Mouse (Mus musculus) heart, adult 2 months (tissue): Measurements from ENCODE around the gene Acot1. TPM values are rescaled to one million over a fixed set of nuclear protein-coding genes. Genes with fewer than 3 reads are reported as not detected.
"Not testable (repeated sequence)": the region's sequence is repeated elsewhere in the genome, so short reads cannot be mapped to it uniquely, and the experiment has no call there.

Experiments
- DNase-seq, 2 experiments: peaks; one replicate each; pipeline ENCODE4 v3.0.0; 2021
- H3K27ac ChIP-seq: fragments of 200-600 bp; 2 replicates; pipeline ENCODE4 v1.8.1; 2022
- H3K27me3 ChIP-seq: fragments of 200-500 bp; 2 replicates; pipeline ENCODE4 v1.6.1; 2012; ENCODE audit warnings: mild to moderate bottlenecking, low read length, inconsistent platforms, mixed read lengths; ENCODE audit not compliant: control insufficient read depth, insufficient read depth
- H3K36me3 ChIP-seq: fragments of 200-500 bp; 2 replicates; pipeline ENCODE4 v1.6.1; 2012; ENCODE audit warnings: low read length, inconsistent platforms; ENCODE audit not compliant: control insufficient read depth, insufficient read depth
- H3K4me1 ChIP-seq: fragments of 200-500 bp; 2 replicates; pipeline ENCODE4 v1.6.1; 2011; ENCODE audit warnings: low read length; ENCODE audit not compliant: control insufficient read depth, insufficient read depth
- H3K4me3 ChIP-seq: fragments of 200-600 bp; 2 replicates; pipeline ENCODE4 v1.8.1; 2022
- H3K79me2 ChIP-seq: fragments of 200-500 bp; replicated peaks from 2 replicates; pipeline ENCODE4 v1.6.1; 2012; ENCODE audit warnings: mild to moderate bottlenecking, inconsistent platforms, low read length, moderate library complexity, mixed read lengths; ENCODE audit not compliant: control insufficient read depth, insufficient read depth
- H3K9ac ChIP-seq: fragments of 200-500 bp; 2 replicates; pipeline ENCODE4 v1.6.1; 2012; ENCODE audit warnings: low read depth, mild to moderate bottlenecking, control low read depth, inconsistent platforms, low read length, mixed read lengths
- CTCF ChIP-seq: fragments of 200-600 bp; IDR thresholded peaks from 2 replicates; pipeline ENCODE4 v1.8.1; 2022; ENCODE audit warnings: antibody characterized with exemption, mild to moderate bottlenecking, moderate library complexity
- EP300 ChIP-seq: fragments of 200-500 bp; IDR thresholded peaks from 2 replicates; pipeline ENCODE4 v1.6.1; 2011; ENCODE audit warnings: low read depth, low read length, control low read depth; ENCODE audit not compliant: insufficient read depth
- POLR2A ChIP-seq: fragments of 200-500 bp; IDR thresholded peaks from 2 replicates; pipeline ENCODE4 v1.6.1; 2011; ENCODE audit warnings: mild to moderate bottlenecking, low read depth, low read length, control low read depth; ENCODE audit not compliant: insufficient read depth
- WGBS: fragments of 180-500 bp; shearing (Covaris S2); methylation state at CpG from one replicate; pipeline ENCODE4 v1.1.7; 2018; 5-methylcytosine and 5-hydroxymethylcytosine counted together
- intact Hi-C: fragments of 180-260 bp; cut with DNase I; formaldehyde crosslinking; loops from one replicate; pipeline ENCODE4 v1.15.1; 2025
- polyA plus RNA-seq: library from polyadenylated mRNA; depleted of rRNA; stranded (reverse); fragments of >200 nt; gene quantifications from 2 replicates; pipeline ENCODE4 v1.2.3, GENCODE M21; 2012
- total RNA-seq, 2 experiments: library from RNA; stranded (reverse); gene quantifications; 2 replicates each; pipeline ENCODE4 v1.2.3; 2021

The Acot1 gene
- total and polyA plus RNA-seq, 3 experiments: 8.1 to 54.4 (median 53.0) TPM

GRCm38 (mm10) chr12:84034108-84034507 is 24.8 kb downstream of the Acot1 start:
- Histone ChIP-seq H3K27ac (no peak overlapping the region), H3K4me1 (0 out of 2 replicates have a peak, but pooled peaks cover 1% of the 10 kb centered on the region), H3K36me3 (no peaks in the 10 kb centered on the region), H3K9ac (no peak overlapping the region), H3K79me2 (no peaks in the 10 kb centered on the region; the same call in 1 of the 2 replicates), H3K27me3 (no peaks in the 10 kb centered on the region), H3K4me3 (no peak overlapping the region)
- intact Hi-C loops: loop anchor here (5.0 to 10.0 kb wide), 2 partner anchors 47 to 319 kb away; partner anchors contain the start of gene Acot2
- 60% methylated on average over 4 of the region's 4 CpGs for WGBS
- DNase-seq: no peak
- TF ChIP-seq CTCF: no peak

DNA sequence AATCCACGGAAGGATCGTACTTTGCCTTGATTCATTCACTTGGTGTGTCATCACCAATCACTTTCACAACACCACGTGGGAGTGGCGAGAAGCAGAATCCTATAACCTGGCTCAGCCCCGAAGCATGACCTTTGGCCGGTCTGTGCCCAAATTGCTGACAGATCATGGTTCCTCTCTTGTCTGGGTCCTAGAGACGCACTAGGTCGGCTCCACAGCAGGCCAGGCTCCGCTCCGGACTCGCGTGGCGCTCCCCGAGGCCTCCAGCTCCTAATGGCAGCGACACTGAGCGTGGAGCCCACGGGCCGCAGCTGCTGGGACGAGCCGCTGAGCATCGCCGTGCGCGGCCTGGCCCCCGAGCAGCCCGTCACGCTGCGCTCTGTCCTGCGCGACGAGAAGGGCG is 29.0 kb downstream of the Acot1 start, which contains the start of gene Acot4:
Gene Acot4, plus strand, starts transcription at position 139 of the 400 bp plus-strand sequence.
- Histone ChIP-seq H3K4me3 (peak within 1 kb of the TSS; percentile 52), H3K9ac (peak within 1 kb of the TSS; percentile 51)
- H3K4me1 ChIP-seq, H3K79me2 ChIP-seq, H3K27ac ChIP-seq, H3K36me3 ChIP-seq, H3K27me3 ChIP-seq: not testable (repeated sequence)
- intact Hi-C loops: loop anchor here (10.0 kb wide), 1 partner anchor 323 kb away; no protein-coding TSS in a partner anchor
- peak in 1 of 2 experiments; percentile 33 for DNase-seq
- WGBS: 9% methylated on average over 32 of the region's 32 CpGs

DNA sequence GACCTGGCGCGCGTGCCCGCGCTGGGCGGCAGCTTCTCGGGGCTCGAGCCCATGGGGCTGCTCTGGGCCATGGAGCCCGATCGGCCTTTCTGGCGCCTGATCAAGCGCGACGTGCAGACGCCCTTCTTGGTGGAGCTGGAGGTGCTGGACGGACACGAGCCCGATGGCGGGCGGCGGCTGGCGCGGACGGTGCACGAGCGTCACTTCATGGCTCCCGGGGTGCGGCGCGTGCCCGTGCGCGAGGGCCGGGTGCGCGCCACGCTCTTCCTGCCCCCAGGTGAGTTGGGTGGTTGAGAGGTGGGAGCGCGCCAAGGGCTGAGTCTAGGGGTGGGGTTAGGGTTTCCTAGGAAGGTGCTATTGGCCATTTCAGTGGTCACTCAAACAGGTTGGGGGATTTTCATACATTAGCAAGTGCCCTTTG is 29.4 kb downstream of the Acot1 start, which contains the start of gene Gm49366:
Gene Gm49366, plus strand, starts transcription at position 245 of the 421 bp plus-strand sequence.
- not testable (repeated sequence) for H3K36me3 ChIP-seq, H3K79me2 ChIP-seq, H3K4me1 ChIP-seq, H3K27me3 ChIP-seq, H3K27ac ChIP-seq
- peak within 1 kb of the TSS; percentile 52 for H3K4me3 ChIP-seq
- WGBS: 2% methylated on average over 39 of the region's 39 CpGs
- DNase-seq: peak in 1 of 2 experiments; percentile 47
- intact Hi-C loops: loop anchor here (10.0 kb wide), 1 partner anchor 324 kb away; no protein-coding TSS in a partner anchor
- H3K9ac ChIP-seq: peak within 1 kb of the TSS; percentile 51

DNA sequence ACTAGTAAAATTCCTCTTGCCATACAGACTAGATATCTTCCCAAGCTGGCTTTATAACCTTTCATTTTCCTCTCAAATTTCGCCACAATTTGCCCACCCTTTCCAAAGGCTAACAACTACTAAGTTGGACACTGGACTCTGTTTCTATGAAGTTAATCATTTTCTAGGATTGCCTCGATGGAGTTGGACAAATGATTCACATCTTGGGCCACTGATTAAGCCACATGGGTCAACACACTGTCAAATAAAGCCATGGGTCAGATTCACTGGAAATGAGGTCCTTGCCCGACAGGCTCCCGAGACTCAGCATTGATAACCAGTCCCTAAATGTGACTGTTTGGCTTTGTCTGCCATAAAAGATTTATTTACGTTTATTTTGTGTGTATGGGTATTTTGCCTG is 33.0 kb downstream of the Acot1 start:
- 87% methylated on average over 5 of the region's 5 CpGs for WGBS
- intact Hi-C loops: no loop called here

GRCm38 (mm10) chr12:84044045-84044444 is 34.8 kb downstream of the Acot1 start:
- H3K27me3 ChIP-seq: no peaks in the 10 kb centered on the region
- DNase-seq: no peak
- TF ChIP-seq POLR2A (no peak), EP300 (no peak), CTCF (no peak)
- H3K36me3 ChIP-seq: no peaks in the 10 kb centered on the region
- intact Hi-C loops: no loop called here
- no peak overlapping the region for H3K4me3 ChIP-seq
- WGBS: 62% methylated on average over 2 of the region's 2 CpGs
- H3K4me1 ChIP-seq: no peaks in the 10 kb centered on the region
- no peaks in the 10 kb centered on the region for H3K79me2 ChIP-seq
- H3K27ac ChIP-seq: no peak overlapping the region
- H3K9ac ChIP-seq: no peak overlapping the region

More for the DNA sequence above, 33.0 kb downstream of the Acot1 start:
- no peak overlapping the region for H3K9ac ChIP-seq
- no peaks in the 10 kb centered on the region for H3K36me3 ChIP-seq
- H3K27ac ChIP-seq: no peak overlapping the region
- H3K4me1 ChIP-seq: 0 out of 2 replicates have a peak, but pooled peaks cover 1% of the 10 kb centered on the region
- TF ChIP-seq POLR2A (no peak), EP300 (no peak), CTCF (no peak)
- no peaks in the 10 kb centered on the region for H3K79me2 ChIP-seq
- DNase-seq: no peak
- no peak overlapping the region for H3K4me3 ChIP-seq
- no peaks in the 10 kb centered on the region for H3K27me3 ChIP-seq

- H3K27me3 ChIP-seq: no peaks in the 10 kb centered on the region
- H3K4me1 ChIP-seq: no peaks in the 10 kb centered on the region
- intact Hi-C loops: no loop called here
- no peak for TF ChIP-seq POLR2A
- no peak for TF ChIP-seq CTCF
- no peak for TF ChIP-seq EP300
- no peak for DNase-seq
- H3K4me3 ChIP-seq: no peak overlapping the region
- H3K9ac ChIP-seq: no peak overlapping the region
- H3K79me2 ChIP-seq: no peaks in the 10 kb centered on the region
- no peaks in the 10 kb centered on the region for H3K36me3 ChIP-seq
- 98% methylated on average over 1 of the region's 1 CpGs for WGBS
- H3K27ac ChIP-seq: no peak overlapping the region
Observed at GRCm38 (mm10) chr12:84046906-84047305, 37.6 kb downstream of the Acot1 start.

DNA sequence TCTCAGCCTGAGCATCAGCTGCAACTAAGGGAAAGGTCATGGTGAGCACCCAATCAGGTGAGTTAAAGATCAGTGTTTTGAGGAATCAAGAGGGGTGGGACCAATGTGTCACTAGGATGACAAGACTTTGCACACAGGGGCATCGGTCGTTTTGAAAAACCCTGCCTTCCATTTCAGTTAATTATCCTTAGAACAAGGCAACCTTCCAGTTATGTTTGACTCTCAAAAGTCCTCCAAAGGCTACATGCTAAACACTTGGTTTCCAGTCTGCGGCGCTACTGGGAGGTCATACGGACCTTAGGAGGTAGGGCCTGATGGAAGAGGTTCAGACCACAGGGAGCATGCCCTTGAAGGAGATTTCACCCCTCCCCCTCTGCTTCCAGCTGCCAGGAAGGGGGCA is 41.5 kb downstream of the Acot1 start:
- H3K27ac ChIP-seq, H3K4me1 ChIP-seq, H3K4me3 ChIP-seq, intact Hi-C loops, DNase-seq, H3K79me2 ChIP-seq, H3K27me3 ChIP-seq, H3K9ac ChIP-seq, H3K36me3 ChIP-seq: not testable (repeated sequence)
- WGBS: 84% methylated on average over 5 of the region's 5 CpGs
